Mouse (Mus musculus) hematopoietic stem cell, adult 5-6 weeks (primary cell): ENCODE results near the gene Aqp8. TPM values are rescaled to one million over a fixed set of nuclear protein-coding genes. Genes with fewer than 3 reads are reported as not detected.
A peak's percentile ranks its signal among the peaks of the same experiment; 100 is the strongest.

Source experiments
- ATAC-seq, 2 experiments: fragments of 125-278 bp in 1 of 2; replicated peaks in 1 of 2; 2 replicates each; pipeline ENCODE4 v1.8.0; 2016 to 2017; ENCODE audit warnings: inconsistent platforms in 2 of 2, mild to moderate bottlenecking in 2 of 2, moderate number of reproducible peaks in 2 of 2, low read depth in 1 of 2, moderate TSS enrichment in 1 of 2; ENCODE audit not compliant: low FRiP score in 2 of 2, poor library complexity in 2 of 2, severe bottlenecking in 2 of 2, insufficient read depth in 1 of 2, low TSS enrichment in 1 of 2
- total RNA-seq: library from RNA; stranded (forward); fragments of 172-1452, 232-1000 nt; gene quantifications from 2 replicates; pipeline ENCODE4 v1.2.3, GENCODE M21; 2017

Aqp8 gene
- total RNA-seq: not detected in 2 replicates

- peak; percentile 65 to 66 for ATAC-seq
Observed at GRCm38 (mm10) chr7:123462070-123462501, at the start of gene Aqp8. Aqp8 (plus strand) TSS chr7:123462291.

- ATAC-seq: no peak
Observed at GRCm38 (mm10) chr7:123416803-123417202, 45.3 kb upstream of the Aqp8 start.

DNA sequence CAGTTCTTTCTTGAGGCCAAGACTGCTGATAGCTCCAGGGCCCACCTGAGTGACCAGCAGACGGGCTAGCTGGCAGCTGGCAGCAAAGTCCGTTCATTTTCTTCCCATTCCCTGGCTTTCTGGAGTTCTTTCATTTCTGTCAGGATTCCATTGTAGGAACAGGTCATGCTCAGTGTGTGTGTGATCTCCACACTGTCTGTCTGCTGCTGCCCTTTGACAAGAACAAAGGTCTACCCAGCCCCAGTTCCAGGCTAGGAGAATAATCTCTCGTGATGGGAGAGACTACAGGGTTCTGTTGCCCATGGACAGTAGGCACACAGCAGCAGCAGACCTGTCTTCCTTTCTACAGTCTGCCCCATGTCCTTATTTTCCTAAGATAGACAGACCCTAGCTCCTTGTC is 44.4 kb upstream of the Aqp8 start:
- ATAC-seq: no peak

- ATAC-seq: no peak
Observed at GRCm38 (mm10) chr7:123419984-123420383, 42.1 kb upstream of the Aqp8 start.

- no peak for ATAC-seq
Observed at GRCm38 (mm10) chr7:123421958-123422357, 40.1 kb upstream of the Aqp8 start.

DNA sequence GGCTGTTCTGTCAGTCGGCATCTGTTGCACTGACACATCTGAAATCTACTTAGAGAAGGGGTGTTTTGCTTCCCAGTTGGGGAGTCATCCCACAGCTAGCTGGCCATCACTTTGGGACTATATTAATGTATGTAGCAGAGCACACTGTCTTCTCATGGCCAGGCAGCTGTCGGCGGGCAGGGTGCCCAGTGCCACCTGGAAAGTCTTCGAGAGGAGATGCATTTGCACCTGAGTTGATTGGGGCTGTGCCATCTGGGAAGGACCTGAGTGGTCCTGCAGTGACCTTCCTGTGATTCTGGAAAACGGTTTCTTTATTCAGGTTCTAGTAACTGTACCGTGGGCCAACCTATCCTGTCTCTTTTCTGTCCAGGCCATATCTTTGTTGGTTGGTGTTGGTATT is 37.8 kb upstream of the Aqp8 start:
- no peak for ATAC-seq

- no peak for ATAC-seq
Observed at GRCm38 (mm10) chr7:123425134-123425757, 36.8 kb upstream of the Aqp8 start.

DNA sequence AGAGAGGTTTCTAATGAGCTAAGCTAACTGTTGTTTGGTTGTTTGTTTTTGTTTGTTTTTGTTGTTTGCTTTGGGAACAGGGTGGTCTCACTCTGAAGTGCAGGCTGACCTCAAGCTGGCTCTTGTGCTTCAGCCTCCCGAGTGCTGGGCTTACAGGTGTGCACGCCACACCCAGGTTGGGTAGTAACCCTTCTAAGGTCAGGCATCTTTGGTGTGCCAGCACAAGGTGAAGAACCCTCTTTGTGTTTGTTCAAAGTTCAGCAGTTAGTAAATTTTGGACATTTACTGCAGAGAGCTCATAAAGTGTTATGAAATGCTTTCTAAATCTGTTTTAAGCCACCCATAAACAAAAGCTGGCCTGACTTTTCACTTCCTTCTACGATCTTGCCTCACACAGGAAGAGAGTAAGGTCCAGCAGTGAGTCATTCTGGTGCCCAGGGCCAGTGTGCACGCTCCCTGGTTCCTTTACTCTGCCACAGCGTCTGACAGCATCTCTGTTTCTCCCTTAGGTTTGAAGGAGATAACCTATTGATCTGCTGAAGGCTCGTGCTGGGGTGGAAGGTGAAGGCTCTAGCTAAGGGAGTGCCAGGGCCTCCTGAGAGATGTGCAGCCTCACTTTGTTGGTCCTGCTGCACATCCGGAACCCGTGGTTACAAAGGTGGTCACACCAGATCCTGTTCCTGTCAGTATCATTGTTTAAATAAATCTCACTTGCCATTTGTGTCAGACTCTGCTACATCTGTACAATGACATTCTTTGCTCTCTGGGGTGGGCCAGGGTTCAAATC is 32.3 kb upstream of the Aqp8 start:
- peak; percentile 37 to 68; a peak in 1 of 4 replicates for ATAC-seq

DNA sequence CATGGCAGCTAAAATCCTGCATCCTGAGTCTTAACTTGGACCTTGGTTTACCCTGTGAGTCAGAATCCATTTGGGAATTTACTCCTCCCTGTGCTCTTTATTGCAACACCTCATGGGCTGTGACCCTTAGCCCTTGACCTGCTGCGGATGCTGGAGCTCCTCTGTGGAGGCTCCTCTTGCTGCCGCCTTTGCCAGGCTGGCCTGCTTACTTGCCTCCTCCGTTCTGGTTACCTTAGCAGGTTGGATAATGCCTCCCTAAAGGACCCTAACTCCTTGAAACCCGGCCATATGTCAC is 31.7 kb upstream of the Aqp8 start:
- no peak for ATAC-seq

- no peak for ATAC-seq
Observed at GRCm38 (mm10) chr7:123431206-123431605, 30.9 kb upstream of the Aqp8 start.

GRCm38 (mm10) chr7:123442079-123442478 is 20.0 kb upstream of the Aqp8 start:
- no peak for ATAC-seq

DNA sequence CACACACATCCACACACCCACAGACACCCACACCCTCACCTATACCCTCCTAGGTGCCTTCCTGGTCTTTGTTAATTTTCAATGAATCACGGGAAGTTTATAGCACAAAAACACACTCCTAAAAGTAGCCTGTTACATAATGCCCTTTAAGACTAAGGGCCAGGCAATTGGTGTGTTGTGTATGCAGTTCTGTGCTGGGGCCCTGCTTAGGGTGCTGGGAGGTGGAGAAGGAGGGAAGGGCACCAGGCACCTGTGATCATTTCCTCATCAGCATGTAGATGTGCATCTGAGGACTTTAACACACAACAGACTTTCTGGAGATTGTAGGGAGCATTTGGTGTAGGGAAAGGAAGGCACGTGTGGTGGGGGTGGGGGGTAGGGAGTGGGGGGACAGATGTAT is 13.3 kb upstream of the Aqp8 start:
- no peak for ATAC-seq

GRCm38 (mm10) chr7:123449676-123450075 is 12.4 kb upstream of the Aqp8 start:
- ATAC-seq: no peak

- no peak for ATAC-seq
Observed at GRCm38 (mm10) chr7:123450515-123450914, 11.6 kb upstream of the Aqp8 start.

DNA sequence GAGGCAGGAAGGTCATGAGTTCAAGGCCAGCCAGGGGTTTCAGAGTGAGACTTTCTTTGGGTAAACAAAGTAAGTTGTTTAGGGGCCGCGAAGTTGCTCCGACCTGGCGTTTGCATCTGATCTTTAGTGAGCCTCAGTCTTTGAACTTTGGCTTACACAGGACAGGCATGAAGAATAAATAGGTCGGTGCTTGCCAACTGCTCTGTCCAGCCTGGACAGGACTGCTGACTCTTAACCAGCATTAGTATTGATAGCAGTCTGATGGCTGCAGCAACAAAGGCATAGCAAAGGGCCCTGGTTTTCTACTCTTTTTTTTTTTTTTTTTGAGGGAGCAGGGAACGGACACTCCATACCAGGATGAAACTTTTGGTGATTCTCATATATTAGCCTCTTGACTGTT is 9.5 kb upstream of the Aqp8 start:
- no peak for ATAC-seq

- no peak for ATAC-seq
Observed at GRCm38 (mm10) chr7:123453066-123453465, 9.0 kb upstream of the Aqp8 start.

- ATAC-seq: no peak
Observed at GRCm38 (mm10) chr7:123455088-123455487, 7.0 kb upstream of the Aqp8 start.

DNA sequence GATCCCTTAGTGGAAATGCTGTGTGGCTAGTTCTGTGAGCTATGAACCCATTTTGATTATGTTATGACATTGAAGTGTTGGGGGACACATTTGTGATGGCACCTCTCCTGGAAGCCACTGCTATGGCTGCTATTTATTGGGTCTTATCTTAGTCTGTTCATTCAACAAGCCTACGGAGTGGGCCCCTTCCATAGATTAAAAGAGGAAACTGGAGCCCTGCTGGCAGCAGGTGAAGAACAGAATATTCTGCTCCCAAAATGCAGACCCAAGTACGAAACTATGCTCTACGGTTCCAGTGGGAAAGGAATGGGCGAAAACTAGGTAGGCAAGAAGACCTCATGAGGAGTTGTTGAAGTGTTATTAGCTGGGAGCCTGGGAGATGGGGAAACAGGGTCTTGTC is 3.8 kb upstream of the Aqp8 start:
- ATAC-seq: no peak

DNA sequence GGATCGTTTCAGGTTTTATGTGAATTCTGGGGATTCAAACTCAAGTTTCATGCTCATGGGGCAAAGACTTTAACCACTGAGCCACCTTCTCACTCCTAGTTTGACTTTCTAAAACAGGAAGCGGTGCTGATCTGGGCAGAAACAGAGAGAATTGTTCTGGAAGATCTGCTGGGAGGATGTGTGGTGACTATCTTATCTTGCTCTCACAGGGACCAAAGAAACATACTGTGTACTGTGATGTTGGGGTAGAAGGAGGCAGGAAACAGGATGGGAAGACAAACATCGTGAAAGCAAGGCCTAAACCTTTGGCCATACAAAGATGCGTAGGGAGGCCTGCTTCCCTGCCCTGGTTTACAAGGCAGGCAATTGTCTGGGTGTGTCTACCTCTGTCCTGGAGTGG is 2.8 kb upstream of the Aqp8 start:
- peak in 1 of 2 experiments; percentile 19; a peak in 1 of 4 replicates for ATAC-seq
